Mouse (Mus musculus): ENCODE measurements around the gene Acbd6.

The Acbd6 gene

DNA sequence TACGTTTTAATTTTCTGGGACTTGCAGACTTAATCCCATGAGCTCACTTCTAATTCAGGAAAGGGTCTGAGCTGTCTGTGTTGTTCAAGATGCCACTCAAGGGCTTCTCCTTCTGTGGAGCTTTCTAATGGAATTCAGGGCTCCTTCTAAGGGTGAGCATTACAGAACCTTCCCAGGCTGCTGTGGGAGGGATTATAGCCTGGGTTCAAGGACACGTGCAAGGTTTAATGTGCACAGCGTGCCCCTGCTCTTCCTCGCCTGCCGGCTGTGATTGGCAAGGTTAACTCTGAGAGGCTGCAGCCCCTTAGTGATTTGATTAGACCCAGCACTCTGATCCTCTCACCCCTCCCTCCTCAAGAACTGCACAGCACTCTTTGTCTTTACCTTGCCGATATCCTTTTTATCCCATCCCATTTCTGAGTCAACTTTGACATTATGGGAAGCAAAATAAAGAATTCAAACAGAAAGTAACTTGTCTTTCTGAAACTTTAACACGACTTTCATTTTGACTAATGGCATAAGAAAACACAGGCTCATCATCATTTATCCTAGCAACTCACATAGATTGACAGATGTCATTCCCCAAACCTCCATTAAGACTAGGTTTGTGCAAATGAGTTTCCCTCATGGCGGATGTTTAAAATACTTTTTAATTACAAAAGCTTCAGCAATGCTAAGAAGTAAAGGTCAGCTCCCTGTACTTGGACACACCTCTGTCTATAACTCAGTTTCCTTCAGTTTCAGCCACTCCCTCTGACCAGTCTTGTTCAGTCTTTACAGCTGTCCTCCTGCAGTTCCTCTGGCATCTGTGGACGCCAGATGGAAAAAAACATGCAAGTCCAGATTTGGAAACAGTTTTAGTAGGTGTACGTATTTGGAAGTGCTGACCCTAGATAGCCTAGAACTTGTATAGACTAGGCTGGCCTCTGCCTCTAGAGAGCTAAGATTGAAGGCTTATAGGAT lies 88.7 kb downstream of the Acbd6 start:
- no peak for DNase-seq (ENCODE audit: low spot score in 2 of 2)

GRCm38 (mm10) chr1:155650121-155650846 lies 92.4 kb downstream of the Acbd6 start:
- no peak for DNase-seq (ENCODE audit: low spot score in 2 of 2)

GRCm38 (mm10) chr1:155654961-155655360 lies 97.0 kb downstream of the Acbd6 start:
- no peak for DNase-seq (ENCODE audit: low spot score in 2 of 2)

DNA sequence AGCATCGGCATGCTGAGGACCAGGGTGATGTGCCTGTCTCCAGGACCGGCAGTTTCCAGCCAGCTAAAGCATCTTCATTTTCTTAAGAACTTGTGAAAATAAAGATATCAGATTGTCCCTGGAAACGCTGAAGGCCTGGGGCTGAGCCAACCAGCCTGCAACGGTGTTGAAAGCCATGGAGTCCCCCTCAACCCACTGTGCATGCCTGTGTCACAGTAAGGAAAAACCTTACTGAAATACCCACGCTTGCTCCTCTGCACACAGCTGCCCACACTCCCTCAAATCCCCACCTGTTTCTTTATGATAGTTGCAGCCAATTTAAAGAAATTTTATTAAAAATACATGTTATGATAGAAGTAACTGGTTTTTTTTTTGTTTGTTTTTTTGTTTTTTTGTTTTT lies 98.4 kb downstream of the Acbd6 start:
- DNase-seq (ENCODE audit: low spot score in 2 of 2) = no peak

GRCm38 (mm10) chr1:155663994-155664393 lies 106.1 kb downstream of the Acbd6 start:
- DNase-seq (ENCODE audit: low spot score in 2 of 2) = no peak

GRCm38 (mm10) chr1:155675570-155675969 lies 117.7 kb downstream of the Acbd6 start:
- no peak for DNase-seq (ENCODE audit: low spot score in 2 of 2)

- DNase-seq (ENCODE audit: low spot score in 2 of 2) = no peak
Measured at GRCm38 (mm10) chr1:155681116-155681799, 123.3 kb downstream of the Acbd6 start.

DNA sequence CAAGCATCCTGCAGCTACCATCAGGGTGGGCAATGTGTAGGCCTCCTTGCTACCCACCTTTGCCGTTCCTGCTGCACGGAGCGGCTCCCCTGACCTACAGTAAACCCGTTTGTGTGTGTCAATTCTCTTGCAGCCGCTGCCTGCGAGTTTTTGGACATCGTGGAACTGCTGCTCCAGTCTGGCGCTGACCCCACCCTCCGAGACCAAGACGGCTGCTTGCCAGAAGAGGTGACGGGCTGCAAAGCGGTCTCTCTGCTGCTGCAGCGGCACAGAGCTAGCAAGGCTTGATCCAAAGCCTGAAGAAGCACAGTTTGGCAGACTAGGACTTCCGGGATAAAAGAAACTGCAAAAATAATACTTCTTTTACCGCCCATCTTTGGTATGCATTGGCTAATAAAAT lies 128.9 kb downstream of the Acbd6 start:
- DNase-seq (ENCODE audit: low spot score in 2 of 2) = peak in 1 of 2 experiments; percentile 6

- DNase-seq (ENCODE audit: low spot score in 2 of 2) = no peak
Measured at GRCm38 (mm10) chr1:155689141-155689540, 131.2 kb downstream of the Acbd6 start.

DNA sequence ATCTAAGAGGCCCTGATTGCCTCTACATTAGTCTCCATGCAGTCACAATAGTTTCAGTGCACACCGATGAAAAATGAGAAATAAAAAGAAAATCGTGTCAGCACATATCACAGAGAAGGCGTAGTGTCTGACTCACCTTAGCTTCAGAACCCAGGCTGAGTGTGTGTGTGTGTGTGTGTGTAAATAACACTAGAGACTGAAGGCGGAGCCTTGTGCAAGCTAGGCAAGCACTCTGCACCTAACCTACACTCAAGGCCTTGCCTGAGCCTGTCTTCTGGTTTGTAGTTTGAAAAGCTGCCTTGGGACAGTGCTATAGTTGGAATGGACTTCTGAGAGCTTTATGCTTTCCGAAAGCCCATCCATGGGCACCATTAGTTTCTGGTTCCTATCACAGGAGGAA lies 131.6 kb downstream of the Acbd6 start:
- no peak for DNase-seq (ENCODE audit: low spot score in 2 of 2)

- DNase-seq (ENCODE audit: low spot score in 2 of 2) = no peak
Measured at GRCm38 (mm10) chr1:155692230-155692629, 134.3 kb downstream of the Acbd6 start.

DNA sequence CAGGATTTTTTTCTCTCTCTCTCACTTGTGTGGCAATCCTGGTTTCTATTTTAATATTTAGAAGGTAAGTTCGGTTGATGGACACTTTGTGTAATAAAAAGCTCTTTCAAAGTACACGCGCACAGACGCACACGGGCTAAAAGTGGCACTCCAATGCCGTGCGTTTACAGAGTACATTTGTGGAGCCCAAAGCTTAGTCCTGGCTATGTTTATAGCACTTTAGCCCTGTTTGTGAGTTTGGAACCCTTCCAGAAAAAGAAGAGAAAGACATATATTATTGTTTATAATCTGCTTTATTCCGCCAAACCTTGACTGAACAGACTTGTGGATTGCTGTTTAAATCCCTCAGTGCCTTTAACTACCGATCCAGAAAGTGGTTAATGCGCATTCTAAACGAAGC lies 135.1 kb downstream of the Acbd6 start:
- no peak for DNase-seq (ENCODE audit: low spot score in 2 of 2)

GRCm38 (mm10) chr1:155693443-155693842 lies 135.5 kb downstream of the Acbd6 start:
- DNase-seq (ENCODE audit: low spot score in 2 of 2) = no peak

- DNase-seq (ENCODE audit: low spot score in 2 of 2) = no peak
Measured at GRCm38 (mm10) chr1:155698373-155699159, 140.6 kb downstream of the Acbd6 start.

DNA sequence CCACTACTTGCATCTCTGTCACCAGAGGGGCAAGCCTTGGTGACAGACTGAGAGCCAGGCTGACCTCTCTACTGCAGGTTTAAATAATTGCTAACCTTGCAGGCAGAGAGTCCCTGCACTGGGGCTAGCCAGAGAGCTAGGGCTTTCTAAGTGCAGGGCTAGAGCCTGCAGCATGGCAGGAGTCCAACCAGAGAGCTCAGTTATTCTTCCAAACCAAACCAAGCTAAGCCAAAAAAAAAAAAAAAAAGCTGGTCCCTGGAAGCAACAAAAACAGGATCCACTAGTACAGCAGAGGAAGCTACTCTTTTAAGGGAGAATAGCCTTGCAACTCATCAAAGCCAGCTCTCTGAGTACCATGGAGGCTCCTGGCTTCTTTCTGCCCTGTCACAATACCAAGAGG lies 143.0 kb downstream of the Acbd6 start:
- no peak for DNase-seq (ENCODE audit: low spot score in 2 of 2)

DNA sequence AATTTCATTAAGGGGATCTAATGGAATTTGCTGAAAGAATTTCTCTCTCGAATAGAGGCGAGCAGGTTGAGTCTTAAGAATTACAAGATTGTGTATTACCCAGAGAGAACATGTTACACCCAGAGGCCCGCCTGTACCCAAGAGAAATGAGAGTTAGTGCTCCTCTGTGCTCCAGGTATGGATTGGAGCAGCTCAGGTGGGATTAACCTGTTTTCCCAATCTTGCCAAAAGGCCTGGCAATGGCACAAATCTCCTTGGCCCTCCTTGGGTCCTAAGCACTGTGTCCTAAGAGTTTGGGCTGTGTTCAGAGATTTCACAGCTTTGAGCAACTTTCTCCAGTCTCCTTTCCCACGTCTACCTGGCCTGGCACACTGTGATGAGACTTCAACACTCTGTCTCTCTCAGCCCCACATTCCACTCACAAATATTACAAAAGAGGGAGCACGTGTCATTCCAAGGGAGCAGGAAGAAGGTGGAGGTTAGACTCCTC lies 145.3 kb downstream of the Acbd6 start:
- DNase-seq (ENCODE audit: low spot score in 2 of 2) = no peak

DNA sequence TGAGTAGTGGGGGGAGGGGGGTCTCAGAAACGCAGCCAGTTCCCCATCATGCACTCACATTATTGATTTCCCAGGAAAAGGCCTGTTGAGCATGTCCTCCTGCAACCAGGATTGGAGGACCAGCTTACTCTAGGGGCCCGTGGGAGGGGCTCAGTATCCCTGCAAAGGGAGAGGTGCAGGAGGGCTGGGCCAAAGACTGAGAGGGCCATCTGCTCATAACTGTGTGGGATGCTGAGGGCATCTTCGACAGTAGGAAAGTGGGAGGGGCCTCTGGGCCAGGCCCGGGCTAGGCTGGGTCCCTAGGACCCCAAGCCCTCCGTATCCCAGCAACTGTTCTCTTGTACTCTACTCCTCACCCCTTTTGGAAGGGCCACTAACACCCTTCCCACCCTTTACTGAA lies 146.3 kb downstream of the Acbd6 start:
- DNase-seq (ENCODE audit: low spot score in 2 of 2) = no peak

DNA sequence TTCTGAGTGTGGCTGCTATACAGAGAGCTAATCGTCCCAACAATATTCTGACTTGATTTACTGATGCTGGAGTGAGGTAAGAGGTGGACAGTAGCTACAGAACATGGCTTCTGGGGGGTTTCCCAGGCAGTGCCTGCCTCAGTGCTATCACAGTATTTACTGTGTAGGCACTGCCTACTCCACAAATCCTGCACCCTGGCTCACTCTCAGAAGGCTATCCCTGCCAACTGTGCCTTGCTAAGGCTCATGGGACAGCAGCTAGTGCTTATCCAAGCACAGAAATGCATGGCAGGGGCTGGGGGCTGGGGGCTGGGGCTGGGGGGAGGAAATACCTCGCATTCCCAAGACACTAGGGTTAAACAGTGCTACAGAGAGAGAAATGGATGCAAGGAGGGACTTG lies 155.4 kb downstream of the Acbd6 start:
- no peak for DNase-seq (ENCODE audit: low spot score in 2 of 2)

- no peak for DNase-seq (ENCODE audit: low spot score in 2 of 2)
Measured at GRCm38 (mm10) chr1:155715366-155715765, 157.4 kb downstream of the Acbd6 start.

DNA sequence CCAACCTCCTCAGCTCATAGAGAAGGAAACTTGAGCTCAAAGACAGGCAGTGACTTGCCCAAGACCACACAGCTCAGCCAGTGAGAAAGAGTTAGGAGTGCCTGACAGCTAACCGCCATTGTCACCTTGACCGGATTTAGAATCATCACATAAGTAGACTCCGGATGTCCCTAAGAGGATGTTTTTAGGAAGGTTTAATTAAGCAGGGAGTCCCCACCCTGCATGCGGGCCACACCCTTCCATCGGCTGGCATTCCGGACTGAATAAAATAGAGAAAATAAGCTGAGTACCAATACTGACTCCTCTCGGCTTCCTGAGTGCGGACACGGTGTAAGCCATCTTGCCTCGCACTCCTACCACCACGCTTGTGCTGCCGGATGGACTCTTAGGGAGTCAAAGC lies 159.4 kb downstream of the Acbd6 start:
- DNase-seq (ENCODE audit: low spot score in 2 of 2) = no peak

DNA sequence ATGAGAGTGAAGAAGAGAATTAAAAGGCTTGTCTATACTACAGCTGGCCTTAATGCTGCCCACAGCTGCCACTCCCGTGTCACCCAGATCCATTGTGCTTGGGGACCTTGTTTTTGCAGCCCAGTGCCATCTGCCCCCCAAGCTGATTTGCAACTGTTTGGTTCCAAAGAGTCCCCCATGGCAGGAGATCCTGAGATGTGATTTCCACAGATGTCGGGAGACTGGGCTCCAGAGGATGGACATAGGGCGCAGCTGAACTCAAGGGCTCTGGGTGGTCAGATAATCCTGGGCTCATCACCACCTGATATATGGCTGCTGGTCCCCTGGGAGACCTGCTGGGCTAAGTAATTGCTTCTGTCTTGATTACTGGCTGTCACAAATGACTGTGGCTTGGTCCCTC lies 160.9 kb downstream of the Acbd6 start:
- no peak for DNase-seq (ENCODE audit: low spot score in 2 of 2)
